Mouse (Mus musculus) urinary bladder, adult 2 months (tissue): ENCODE results near the gene Defb36. TPM values are rescaled to one million over a fixed set of nuclear protein-coding genes. Genes with fewer than 3 reads are reported as not detected.

ENCODE experiments used
- DNase-seq: peaks from one replicate; pipeline ENCODE4 v3.0.0; 2022; ENCODE audit warnings: low spot score
- polyA plus RNA-seq: library from polyadenylated mRNA; depleted of rRNA; stranded (reverse); fragments of >200 nt; gene quantifications from 2 replicates; pipeline ENCODE4 v1.2.3, GENCODE M21; 2012; rRNA removed

The Defb36 gene
- not detected in 2 replicates for polyA plus RNA-seq

DNA sequence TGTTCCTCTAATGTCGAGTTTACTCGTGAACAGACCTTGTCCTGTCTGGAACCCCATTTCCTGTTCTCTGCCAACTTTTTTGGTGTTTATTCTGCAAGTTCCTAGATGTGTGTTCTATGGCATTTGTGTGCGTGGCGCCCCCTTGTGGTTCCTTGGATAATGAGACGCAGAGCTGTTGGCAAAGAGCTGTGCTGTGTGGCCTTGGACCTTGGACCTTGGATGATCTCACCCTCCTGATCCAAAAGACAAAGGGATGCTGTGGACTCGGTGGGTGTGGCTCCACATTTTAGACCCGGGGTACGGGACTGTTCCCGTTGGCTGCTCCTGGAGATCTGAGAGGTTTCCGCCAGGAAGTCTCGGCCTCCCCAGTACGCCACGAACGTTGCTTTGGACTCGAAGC, at the start of gene Defb36:
TSS of gene Defb36 (plus strand) at position 271 of the 400 bp plus-strand sequence.
- DNase-seq: no peak

DNA sequence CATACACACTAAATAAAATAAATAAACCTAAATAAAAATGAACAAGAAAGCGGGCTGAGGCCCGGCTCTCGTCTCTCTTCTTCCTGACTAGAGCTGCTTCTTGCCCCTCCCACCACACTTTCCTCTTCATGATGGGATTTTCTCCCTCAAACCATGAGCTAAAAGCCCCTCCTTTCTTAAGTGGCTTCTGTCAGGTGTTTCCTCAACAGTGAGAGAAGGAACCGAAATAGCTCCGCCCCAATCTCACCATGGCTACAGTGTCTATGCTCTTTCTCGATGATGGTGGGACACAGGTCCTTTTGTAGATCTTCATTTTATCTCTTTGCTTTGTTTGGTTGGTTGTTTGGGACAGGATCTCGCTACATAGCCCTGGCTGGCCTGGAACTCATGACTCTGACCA, 47.5 kb upstream of the Defb36 start:
- no peak for DNase-seq

DNA sequence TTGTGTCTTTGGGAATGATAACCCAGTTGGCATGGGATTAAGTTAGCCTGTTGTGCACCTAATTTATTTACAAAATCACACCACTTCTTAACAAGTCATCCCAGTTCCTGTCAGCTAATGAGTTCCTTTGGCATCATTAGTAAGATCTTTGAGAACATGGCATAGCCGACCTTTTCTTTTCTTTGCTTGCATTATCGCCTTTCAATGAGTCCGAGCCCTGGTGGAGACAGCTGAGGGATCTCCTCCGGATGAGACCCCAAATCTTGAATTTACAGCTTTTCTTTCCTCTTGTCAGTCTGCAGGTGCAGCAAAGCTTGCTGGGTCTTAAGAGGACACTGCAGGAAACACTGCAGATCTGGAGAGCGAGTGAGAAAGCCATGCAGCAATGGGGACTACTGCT, 35.1 kb upstream of the Defb36 start, which contains the start of gene Gm17416:
TSS of gene Gm17416 (plus strand) at position 301 of the 400 bp plus-strand sequence.
- DNase-seq: no peak

DNA sequence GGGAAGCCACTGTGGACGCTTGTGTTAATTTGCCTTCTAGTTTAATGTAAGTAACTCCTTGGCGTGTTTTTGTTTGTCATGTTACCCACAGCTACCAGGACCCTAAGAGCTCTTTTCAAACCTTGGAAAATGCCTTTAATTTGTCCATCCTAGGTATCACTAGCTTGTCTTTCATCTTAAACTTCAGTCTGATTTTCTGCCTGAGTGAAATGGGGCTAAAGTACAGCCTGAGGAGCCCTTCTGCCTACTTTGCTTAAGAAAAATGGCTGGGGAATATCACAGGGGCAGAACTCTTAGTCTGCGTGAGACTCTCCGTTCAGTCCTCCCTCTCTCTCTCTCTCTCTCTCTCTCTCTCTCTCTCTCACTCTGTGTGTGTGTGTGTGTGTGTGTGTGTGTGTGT, 34.2 kb upstream of the Defb36 start:
- DNase-seq: no peak

DNA sequence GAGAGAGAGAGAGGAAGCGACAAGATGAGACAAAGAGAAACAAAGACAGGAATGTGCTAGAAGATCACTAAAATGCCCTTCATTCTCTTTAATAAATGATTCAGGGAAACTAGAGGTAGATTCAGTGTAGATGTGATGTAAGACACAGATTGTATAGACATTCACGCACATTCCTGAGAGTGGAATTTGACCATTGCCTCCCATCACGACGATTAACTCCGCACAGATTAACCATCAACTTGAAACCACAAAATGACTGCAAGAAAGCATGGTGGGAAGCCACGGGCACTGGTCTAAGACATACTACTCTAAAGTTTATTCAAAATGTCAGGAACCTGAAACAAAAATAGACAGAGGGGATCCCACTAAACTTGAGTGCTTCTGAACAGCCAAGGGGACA, 33.8 kb upstream of the Defb36 start:
- no peak for DNase-seq

DNA sequence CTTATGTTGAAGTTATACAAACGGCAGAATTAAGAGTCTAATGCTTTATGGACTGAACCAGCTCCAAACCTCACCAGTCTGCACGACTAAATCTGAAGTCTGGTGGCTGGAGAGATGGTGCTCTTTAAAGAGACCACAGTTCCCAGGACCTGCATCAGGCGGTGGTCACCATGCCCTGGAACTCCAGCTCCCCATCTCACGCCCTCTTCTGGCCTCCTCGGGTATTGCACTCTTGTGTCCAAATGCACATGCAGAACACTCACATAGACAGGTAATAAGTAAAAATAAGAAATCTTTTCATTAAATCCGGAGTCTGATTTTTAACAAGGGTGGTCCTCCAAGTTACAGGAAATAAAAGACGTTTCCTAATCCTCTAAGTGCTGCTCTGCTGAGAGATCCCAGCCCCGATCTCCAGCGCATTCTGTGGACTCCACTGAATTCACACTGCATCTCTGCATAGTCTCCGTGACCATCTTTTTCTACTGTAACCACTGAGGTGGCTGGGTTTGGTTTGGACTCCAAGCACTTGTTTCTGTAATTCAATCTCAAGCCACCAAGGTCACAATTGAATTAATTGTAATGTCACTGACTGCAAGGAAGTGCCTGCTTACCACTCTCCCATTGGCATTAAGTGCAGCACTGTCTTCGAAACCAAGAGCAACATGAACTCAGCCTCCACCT, 31.9 kb upstream of the Defb36 start, which contains the start of gene Defb21:
TSS of gene Defb21 (plus strand) at position 631 of the 681 bp plus-strand sequence.
- no peak for DNase-seq

DNA sequence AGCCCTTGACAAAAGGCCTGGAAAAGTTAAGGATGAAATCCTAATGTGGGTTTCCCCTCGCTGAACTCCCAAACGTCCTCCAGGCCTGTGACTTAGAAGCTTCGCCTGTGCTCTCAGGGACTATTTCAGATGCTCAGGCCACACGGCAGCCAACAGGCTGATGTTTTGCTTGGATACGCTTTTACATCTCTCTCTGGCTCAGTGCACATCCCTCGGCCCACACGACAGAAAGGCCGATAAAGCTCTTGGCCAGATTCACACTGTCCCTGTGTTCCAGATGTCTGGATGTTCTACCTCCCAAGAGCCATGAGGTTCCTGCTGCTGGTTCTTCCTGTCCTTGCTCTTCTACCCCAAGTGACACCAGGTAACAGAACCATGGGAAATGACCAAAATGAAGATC, 30.6 kb upstream of the Defb36 start:
- DNase-seq: no peak

DNA sequence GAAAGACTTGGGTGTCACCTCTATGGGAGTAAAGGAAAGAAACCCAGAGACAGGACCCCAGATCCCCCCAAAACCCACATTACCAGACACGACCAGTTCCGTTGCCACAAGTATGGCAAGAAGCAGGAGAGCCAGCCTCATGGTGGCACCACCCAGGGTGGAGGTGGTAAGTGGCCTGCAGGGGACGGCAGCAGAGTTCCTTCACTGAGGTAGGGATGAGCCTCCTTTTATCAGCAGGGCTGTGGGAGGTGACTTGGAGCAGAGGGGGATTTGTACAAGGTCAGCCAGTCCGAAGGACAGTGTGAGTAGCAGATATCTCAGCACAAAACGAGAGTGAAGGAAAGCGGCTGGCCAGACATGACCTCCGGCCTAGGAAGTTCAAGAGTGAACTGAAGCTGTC, 24.0 kb upstream of the Defb36 start, which contains the start of gene Defb19:
TSS of gene Defb19 (minus strand) at position 206 of the 400 bp plus-strand sequence.
- no peak for DNase-seq

DNA sequence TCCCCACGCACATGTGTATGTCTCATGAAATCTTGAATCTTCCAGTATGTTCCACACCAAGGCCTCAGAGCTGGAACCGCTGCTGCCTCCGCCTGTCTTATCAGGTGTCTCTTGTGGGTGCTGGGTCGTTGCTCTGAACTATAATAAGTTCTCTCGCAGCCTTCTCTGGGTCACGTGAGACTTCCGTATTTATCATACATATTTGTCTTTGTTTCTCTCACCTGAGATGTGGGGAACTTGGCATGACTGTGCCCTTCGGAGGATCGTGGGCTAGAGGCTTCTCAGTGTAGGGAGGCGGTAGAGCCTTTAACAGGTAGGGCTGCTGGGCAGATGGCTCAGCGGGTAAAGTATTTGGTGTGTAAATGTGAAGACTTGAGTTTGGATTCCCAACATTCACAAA, 23.5 kb upstream of the Defb36 start:
- no peak for DNase-seq

DNA sequence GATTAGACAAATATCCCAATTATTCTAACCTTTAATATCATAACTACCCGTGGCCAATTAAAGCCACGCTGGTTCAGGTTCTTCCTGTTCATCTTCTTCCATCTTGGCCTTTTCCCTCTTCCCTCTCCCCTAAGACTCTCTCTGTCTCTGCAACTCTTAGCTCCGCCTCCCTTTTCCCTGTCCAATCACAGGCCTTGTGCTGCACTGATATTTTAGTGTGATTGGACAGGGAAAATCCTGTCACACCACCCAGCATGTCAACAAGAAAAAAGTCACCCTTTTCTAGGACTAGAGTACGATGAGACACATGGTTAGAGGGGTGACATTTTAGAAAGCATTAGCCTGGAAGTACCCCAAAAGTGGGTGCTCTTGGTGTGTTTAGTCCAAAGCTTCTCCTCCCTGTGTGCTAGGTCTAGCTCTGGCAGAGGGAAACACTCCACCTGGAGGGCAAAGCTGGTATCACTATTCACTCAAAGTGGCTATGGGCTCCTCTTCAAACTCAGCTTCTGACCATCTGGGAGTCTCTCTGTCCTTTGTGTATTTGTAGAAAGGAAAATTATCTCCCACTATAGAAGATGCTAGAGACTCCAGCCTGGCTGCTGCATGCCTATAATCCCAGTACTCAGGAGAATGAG, 17.1 kb upstream of the Defb36 start:
- no peak for DNase-seq

DNA sequence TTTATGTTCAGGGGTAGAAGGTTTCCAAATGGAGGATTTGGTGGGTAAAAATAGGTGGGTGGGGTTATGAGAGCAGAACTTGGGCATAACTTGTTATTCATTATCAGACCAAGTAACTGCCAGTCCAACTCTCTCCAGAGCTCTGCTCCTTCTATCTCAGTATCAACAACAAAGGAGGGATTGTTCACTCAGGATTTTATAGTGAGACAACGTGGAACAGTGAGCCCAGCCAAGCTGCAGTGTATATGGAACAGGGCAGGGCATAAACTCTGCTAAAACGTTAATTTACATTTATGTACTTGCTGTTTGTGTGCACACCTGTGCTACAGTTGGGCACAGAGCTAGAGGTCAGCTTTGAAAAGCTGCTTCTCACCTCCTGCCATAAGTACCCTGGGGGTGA, 15.7 kb upstream of the Defb36 start:
- DNase-seq: no peak

DNA sequence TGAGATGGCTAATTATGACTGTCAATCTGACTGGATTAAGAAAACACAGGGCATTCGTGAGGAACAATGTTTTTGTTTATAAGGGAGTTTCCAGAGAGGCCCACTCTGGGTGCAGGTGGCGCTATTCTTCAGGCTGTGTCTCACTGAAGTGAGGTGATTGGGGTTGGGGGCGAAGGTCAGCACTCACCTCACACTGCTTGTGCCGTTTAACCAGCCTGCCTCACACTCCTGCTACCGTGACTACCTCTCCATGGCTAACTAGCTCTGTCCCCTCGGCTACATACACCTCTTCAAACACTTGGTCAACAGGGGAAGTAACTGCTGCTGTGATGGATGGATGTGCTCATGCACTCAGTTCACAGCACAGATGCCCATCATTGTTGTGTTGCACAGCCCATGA, 15.1 kb upstream of the Defb36 start:
- no peak for DNase-seq

DNA sequence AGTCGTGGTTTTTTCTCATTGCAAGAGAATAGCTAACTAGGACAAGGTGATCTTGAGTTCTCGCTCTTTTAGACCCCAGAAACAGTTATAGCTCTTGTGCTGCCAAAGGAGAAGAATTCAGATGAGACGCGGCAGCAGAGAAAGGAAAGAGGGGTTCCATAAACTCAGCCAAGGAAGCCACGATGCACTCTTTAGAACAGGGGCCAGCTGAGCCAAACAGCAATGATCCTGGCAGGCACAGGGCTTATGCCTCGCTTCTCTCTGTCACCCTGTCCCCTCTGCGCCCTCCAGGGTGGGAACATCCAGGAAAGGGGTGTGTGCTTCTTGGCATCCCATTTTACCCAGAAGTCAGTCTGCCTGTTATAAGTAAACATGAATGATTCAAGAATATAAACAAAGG, 4.8 kb upstream of the Defb36 start, which contains the start of gene Defb45:
TSS of gene Defb45 (minus strand) at position 101 of the 400 bp plus-strand sequence.
- no peak for DNase-seq

DNA sequence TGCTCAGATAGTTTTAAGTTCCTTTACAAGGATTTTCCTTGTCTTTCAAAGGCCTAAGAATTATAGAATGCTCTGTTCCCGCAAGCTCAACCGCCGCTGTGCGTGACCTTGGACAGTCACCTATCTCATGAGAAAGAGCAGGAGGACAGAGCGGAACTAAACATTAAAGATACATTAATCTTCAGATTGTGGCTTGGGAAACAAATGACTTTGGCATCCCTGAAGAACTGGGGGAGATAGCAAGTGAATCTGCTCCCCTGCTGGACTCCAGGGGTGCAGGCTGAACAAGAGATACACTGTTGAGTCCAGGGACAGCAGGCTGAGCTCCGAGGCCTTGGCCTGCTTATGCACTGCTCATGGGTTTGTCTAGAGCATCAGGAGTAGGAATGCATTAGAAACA, 4.1 kb upstream of the Defb36 start:
- no peak for DNase-seq

DNA sequence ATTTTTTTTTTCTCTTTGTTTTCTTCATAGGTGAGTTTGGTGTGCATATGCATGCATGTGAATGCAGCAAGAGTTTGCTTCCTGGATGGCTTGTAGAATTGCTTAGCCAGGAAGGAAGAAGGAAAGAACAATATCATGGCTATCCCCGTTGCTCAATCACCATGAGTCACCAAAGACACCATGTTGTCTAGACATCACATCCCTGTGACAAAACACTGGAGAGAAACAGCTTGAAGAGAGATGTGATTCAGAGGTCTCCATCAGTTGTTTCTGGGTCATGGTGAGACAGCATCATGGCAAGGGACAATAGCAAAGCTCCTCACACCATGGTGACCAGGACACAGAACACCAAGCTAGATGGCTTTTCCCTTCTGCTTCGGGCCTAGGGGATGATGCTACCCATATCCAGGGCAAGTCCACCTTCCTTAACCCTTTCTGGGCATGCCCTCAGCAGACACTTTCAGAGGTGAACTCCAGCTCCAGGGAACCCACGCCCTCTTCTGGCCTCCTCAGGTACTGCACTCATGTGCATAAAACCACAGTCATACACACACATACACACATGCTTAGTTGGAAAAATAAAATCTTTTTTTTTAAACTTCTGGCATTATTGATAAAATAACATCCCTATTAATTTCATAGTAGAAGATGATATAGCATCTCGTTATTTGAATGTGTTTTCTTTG, 2.7 kb upstream of the Defb36 start:
- no peak for DNase-seq

DNA sequence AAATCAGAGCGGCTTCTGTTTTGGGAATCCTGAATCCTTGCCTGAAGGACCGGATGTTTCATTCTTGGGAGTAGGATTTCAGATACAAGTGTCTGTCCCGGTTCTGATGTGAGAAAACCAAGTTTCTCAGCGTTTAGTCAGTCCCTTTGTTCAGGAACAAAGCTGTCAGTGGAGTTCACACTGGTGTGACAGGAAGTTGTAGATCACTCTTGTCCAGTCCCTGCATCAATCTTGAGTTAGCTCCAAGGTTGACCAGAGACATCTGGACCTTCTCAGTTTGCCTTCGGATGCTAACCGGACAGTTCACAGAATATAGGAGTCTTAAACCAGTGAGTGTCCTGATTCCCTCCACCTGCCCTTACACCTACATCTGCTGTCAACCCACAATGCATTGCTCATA, 3.6 kb downstream of the Defb36 start:
- no peak for DNase-seq

DNA sequence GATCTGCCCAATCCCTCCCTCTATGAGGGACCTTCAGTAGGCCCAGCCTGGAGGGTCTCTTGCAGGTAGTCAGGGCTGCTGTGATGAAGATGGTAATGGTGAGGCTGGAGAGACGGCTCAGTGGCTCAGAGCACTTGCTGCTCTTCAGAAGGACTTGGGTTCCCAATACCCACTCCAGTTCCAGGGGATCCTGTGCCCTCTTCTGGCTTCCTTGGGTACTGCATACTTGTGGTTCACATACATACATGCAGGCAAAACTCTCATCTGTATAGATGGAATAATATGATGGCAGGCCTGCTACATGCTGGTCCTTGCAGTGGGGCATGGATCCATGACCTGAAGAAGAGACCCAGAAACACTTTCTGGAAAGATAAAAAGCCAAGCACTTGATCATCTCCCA, 4.6 kb downstream of the Defb36 start:
- no peak for DNase-seq

DNA sequence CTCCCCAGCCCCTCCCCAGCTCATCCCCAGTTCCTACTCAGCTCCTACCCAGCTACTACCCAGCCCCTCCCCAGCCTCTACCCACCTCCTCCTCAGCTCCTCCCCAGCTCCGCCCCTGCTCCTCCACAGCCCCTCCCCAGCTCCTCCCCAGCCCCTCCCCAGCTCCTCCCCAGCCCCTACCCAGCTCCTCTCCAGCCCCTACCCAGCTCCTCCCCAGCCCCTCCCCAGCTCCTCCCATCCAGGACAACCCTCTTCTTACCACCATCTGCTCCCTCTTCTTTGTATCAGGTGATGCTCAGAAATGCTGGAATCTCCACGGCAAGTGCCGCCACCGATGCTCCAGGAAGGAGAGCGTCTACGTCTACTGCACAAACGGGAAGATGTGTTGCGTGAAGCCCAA, 8.1 kb downstream of the Defb36 start:
- no peak for DNase-seq

DNA sequence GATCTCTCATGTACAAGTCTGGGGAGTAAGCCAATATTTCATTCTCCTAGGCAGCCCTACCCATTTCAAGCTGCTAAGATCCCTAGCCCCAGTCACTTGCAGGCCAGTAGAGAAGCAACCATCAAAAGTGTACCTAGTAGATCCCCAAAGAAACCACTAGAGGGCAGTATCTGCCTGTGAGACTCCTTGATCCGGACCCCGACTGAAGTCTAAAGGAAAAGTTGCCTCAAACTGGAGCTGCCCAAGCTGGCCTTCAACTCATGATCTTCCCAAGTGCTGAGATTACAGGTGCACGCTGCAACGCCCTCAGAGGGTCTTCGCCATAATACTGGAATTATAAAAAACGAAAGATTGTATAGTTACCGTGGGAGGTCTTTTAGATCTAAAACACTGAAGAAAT, 11.4 kb downstream of the Defb36 start:
- DNase-seq: no peak

DNA sequence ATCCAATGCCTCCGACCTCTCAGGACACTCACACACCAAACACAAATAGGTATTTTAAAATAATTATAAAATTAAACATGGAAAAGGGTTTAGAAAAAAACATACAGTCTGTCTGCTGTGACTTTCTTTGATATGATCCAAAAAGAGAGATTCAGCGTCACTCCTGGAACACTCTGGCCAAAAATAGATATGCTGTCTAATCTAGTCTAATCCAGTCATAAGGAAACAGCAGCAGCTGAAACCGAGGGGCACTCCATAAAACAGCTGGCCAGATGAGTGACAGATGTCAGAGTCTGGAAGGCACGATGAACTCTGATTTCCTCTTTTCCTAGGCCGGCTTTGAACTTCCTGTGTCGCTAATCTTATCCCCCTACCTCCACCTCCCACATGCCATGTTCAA, 12.3 kb downstream of the Defb36 start:
- DNase-seq: no peak

DNA sequence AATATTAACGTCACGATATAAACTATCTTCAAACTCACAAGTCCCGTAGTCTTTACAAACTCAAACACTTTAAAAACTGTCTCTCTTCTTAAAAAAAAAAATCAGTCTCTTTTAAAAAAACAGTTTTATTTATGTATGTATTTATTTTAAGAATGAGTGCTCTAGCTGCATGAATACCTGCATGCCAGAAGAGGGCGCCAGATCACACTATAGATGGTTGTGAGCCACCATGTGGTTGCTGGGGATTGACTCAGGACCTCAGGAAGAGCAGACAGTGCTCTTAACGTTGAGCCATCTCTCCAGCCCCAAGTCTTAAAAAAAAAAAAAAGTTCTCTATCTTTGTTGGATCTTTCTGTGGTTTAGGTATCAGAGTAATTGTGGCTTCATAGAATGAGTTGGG, 13.2 kb downstream of the Defb36 start:
- no peak for DNase-seq

DNA sequence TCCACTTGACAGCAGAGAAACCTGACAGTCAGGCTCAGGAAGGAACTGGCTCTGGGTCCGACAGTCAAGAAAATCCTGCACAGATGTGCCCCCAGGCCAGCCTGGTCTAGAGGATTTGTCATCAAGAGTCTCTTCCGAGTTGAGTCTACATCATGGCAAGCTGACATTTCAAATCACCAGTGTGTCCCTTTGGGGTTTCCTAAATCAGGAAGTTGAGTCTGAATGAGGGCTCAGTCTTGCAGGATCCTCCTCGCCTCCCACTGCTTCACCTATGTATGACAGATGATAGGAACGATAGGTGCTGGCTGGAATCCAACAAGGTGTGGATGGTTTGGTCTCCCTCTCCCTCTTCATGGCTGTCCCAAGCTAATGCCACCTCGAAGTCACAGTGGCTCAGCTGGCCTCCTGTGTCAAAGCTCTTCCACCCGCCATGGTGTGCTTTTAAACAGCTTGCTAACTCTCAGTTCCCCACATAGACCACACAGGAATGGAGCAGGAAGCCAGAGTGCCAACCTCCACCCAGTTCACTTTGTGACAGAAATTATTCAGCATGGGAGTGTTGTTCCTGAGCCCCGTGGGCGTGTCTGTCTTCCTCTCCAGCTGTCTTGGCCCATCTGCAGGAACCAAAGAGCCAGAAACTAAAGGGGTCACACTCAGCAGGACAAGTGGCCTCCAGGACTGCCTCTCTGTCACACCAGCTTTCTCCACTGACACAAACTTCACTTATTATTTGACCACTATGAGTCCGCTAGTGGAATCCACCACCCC, 16.4 kb downstream of the Defb36 start:
- no peak for DNase-seq
